Mouse (Mus musculus): Measurements from ENCODE around the gene Ankrd13c. TPM values are rescaled to one million over a fixed set of nuclear protein-coding genes. Genes with fewer than 3 reads are reported as not detected.

Ankrd13c gene
- polyA plus RNA-seq (2014; fragmentation: Nextera tagmentation; extraction: Ambion mirVana): 32.7 and 36.0 TPM in 2 replicates

- peak within 1 kb of the TSS; percentile 100 for H3K27ac ChIP-seq
- H3K4me1 ChIP-seq (replicated peaks; ENCODE audit: control insufficient read depth, insufficient read depth, low read length): peaks cover 23% of the 10 kb centered on the region
- H3K4me2 ChIP-seq (replicated peaks): peak within 1 kb of the TSS; percentile 82
- no peaks in the 10 kb centered on the region for H3K9me3 ChIP-seq (ENCODE audit: control insufficient read depth, low read length)
- peak within 1 kb of the TSS; percentile 98 for H3K4me3 ChIP-seq (replicated peaks; ENCODE audit: low read length)
- no peaks in the 10 kb centered on the region for H3K27me3 ChIP-seq (ENCODE audit: control insufficient read depth, insufficient read depth, low read length)
- WGBS: 1% methylated on average over 45 of the region's 45 CpGs
- no peaks in the 10 kb centered on the region for H3K36me3 ChIP-seq (replicated peaks; ENCODE audit: control insufficient read depth, insufficient read depth)
- peak within 1 kb of the TSS; percentile 96 for H3K9ac ChIP-seq
- DNase-seq (ENCODE audit: low spot score) (peak; percentile 93), ATAC-seq (ENCODE audit: low FRiP score) (peak; percentile 99)
Measured at GRCm38 (mm10) chr3:157946843-157947358, at the start of gene Ankrd13c. Ankrd13c (plus strand) TSS chr3:157947239.

- no peak overlapping the region for H3K27ac ChIP-seq
- DNase-seq (ENCODE audit: low spot score) (no peak), ATAC-seq (ENCODE audit: low FRiP score) (no peak)
- WGBS: 90% methylated on average over 3 of the region's 3 CpGs
- no peak overlapping the region for H3K4me3 ChIP-seq (replicated peaks; ENCODE audit: low read length)
- no peaks in the 10 kb centered on the region for H3K4me1 ChIP-seq (replicated peaks; ENCODE audit: control insufficient read depth, insufficient read depth, low read length)
- H3K9ac ChIP-seq: no peak overlapping the region
- no peaks in the 10 kb centered on the region for H3K36me3 ChIP-seq (replicated peaks; ENCODE audit: control insufficient read depth, insufficient read depth)
- no peak overlapping the region for H3K4me2 ChIP-seq (replicated peaks)
- H3K9me3 ChIP-seq (ENCODE audit: control insufficient read depth, low read length): no peaks in the 10 kb centered on the region
- H3K27me3 ChIP-seq (ENCODE audit: control insufficient read depth, insufficient read depth, low read length): no peaks in the 10 kb centered on the region
Measured at GRCm38 (mm10) chr3:157897645-157898044, 49.4 kb upstream of the Ankrd13c start.

- Histone ChIP-seq H3K27me3 (ENCODE audit: control insufficient read depth, insufficient read depth, low read length) (no peaks in the 10 kb centered on the region), H3K4me1 (replicated peaks; ENCODE audit: control insufficient read depth, insufficient read depth, low read length) (no peaks in the 10 kb centered on the region), H3K27ac (no peak overlapping the region), H3K9me3 (ENCODE audit: control insufficient read depth, low read length) (no peaks in the 10 kb centered on the region), H3K36me3 (replicated peaks; ENCODE audit: control insufficient read depth, insufficient read depth) (no peaks in the 10 kb centered on the region), H3K9ac (no peak overlapping the region), H3K4me2 (replicated peaks) (no peak overlapping the region), H3K4me3 (replicated peaks; ENCODE audit: low read length) (no peak overlapping the region)
- ATAC-seq (ENCODE audit: low FRiP score) (no peak), DNase-seq (ENCODE audit: low spot score) (no peak)
- 95% methylated on average over 1 of the region's 1 CpGs for WGBS
Measured at GRCm38 (mm10) chr3:157899986-157900385, 47.1 kb upstream of the Ankrd13c start.

- no peaks in the 10 kb centered on the region for H3K27me3 ChIP-seq (ENCODE audit: control insufficient read depth, insufficient read depth, low read length)
- DNase-seq (ENCODE audit: low spot score): no peak
- 89% methylated on average over 5 of the region's 5 CpGs for WGBS
- H3K4me1 ChIP-seq (replicated peaks; ENCODE audit: control insufficient read depth, insufficient read depth, low read length): no peaks in the 10 kb centered on the region
- no peak overlapping the region for H3K9ac ChIP-seq
- no peak overlapping the region for H3K27ac ChIP-seq
- no peak overlapping the region for H3K4me2 ChIP-seq (replicated peaks)
- H3K4me3 ChIP-seq (replicated peaks; ENCODE audit: low read length): no peak overlapping the region
- no peaks in the 10 kb centered on the region for H3K9me3 ChIP-seq (ENCODE audit: control insufficient read depth, low read length)
- no peaks in the 10 kb centered on the region for H3K36me3 ChIP-seq (replicated peaks; ENCODE audit: control insufficient read depth, insufficient read depth)
- ATAC-seq (ENCODE audit: low FRiP score): no peak
Measured at GRCm38 (mm10) chr3:157901721-157902120, 45.3 kb upstream of the Ankrd13c start.

- no peak for ATAC-seq (ENCODE audit: low FRiP score)
- H3K9me3 ChIP-seq (ENCODE audit: control insufficient read depth, low read length): no peaks in the 10 kb centered on the region
- H3K36me3 ChIP-seq (replicated peaks; ENCODE audit: control insufficient read depth, insufficient read depth): no peaks in the 10 kb centered on the region
- H3K27me3 ChIP-seq (ENCODE audit: control insufficient read depth, insufficient read depth, low read length): no peaks in the 10 kb centered on the region
- no peak for DNase-seq (ENCODE audit: low spot score)
- no peak overlapping the region for H3K9ac ChIP-seq
- WGBS: 85% methylated on average over 3 of the region's 3 CpGs
- H3K4me1 ChIP-seq (replicated peaks; ENCODE audit: control insufficient read depth, insufficient read depth, low read length): no peaks in the 10 kb centered on the region
- H3K4me2 ChIP-seq (replicated peaks): no peak overlapping the region
- H3K4me3 ChIP-seq (replicated peaks; ENCODE audit: low read length): no peak overlapping the region
- no peak overlapping the region for H3K27ac ChIP-seq
Measured at GRCm38 (mm10) chr3:157908166-157908565, 38.9 kb upstream of the Ankrd13c start.

GRCm38 (mm10) chr3:157910262-157910661 lies 36.8 kb upstream of the Ankrd13c start:
- 89% methylated on average over 3 of the region's 3 CpGs for WGBS
- H3K27me3 ChIP-seq (ENCODE audit: control insufficient read depth, insufficient read depth, low read length): no peaks in the 10 kb centered on the region
- H3K9ac ChIP-seq: no peak overlapping the region
- no peak overlapping the region for H3K4me3 ChIP-seq (replicated peaks; ENCODE audit: low read length)
- H3K4me1 ChIP-seq (replicated peaks; ENCODE audit: control insufficient read depth, insufficient read depth, low read length): no peaks in the 10 kb centered on the region
- ATAC-seq (ENCODE audit: low FRiP score): no peak
- H3K36me3 ChIP-seq (replicated peaks; ENCODE audit: control insufficient read depth, insufficient read depth): no peaks in the 10 kb centered on the region
- no peak overlapping the region for H3K27ac ChIP-seq
- H3K9me3 ChIP-seq (ENCODE audit: control insufficient read depth, low read length): no peaks in the 10 kb centered on the region
- no peak for DNase-seq (ENCODE audit: low spot score)
- no peak overlapping the region for H3K4me2 ChIP-seq (replicated peaks)

- H3K4me2 ChIP-seq (replicated peaks): no peak overlapping the region
- DNase-seq (ENCODE audit: low spot score) (no peak), ATAC-seq (ENCODE audit: low FRiP score) (no peak)
- no peak overlapping the region for H3K9ac ChIP-seq
- H3K27ac ChIP-seq: no peak overlapping the region
- H3K27me3 ChIP-seq (ENCODE audit: control insufficient read depth, insufficient read depth, low read length): no peaks in the 10 kb centered on the region
- H3K9me3 ChIP-seq (ENCODE audit: control insufficient read depth, low read length): no peaks in the 10 kb centered on the region
- 88% methylated on average over 2 of the region's 2 CpGs for WGBS
- H3K4me3 ChIP-seq (replicated peaks; ENCODE audit: low read length): no peak overlapping the region
- no peaks in the 10 kb centered on the region for H3K4me1 ChIP-seq (replicated peaks; ENCODE audit: control insufficient read depth, insufficient read depth, low read length)
- H3K36me3 ChIP-seq (replicated peaks; ENCODE audit: control insufficient read depth, insufficient read depth): no peaks in the 10 kb centered on the region
Measured at GRCm38 (mm10) chr3:157912155-157912554, 34.9 kb upstream of the Ankrd13c start.

GRCm38 (mm10) chr3:157916336-157916735 lies 30.7 kb upstream of the Ankrd13c start:
- no peak for ATAC-seq (ENCODE audit: low FRiP score)
- WGBS: 66% methylated on average over 4 of the region's 4 CpGs
- Histone ChIP-seq H3K4me2 (replicated peaks) (no peak overlapping the region), H3K4me1 (replicated peaks; ENCODE audit: control insufficient read depth, insufficient read depth, low read length) (no peaks in the 10 kb centered on the region), H3K27ac (no peak overlapping the region), H3K9me3 (ENCODE audit: control insufficient read depth, low read length) (no peaks in the 10 kb centered on the region), H3K9ac (no peak overlapping the region), H3K36me3 (replicated peaks; ENCODE audit: control insufficient read depth, insufficient read depth) (no peaks in the 10 kb centered on the region), H3K4me3 (replicated peaks; ENCODE audit: low read length) (no peak overlapping the region), H3K27me3 (ENCODE audit: control insufficient read depth, insufficient read depth, low read length) (no peaks in the 10 kb centered on the region)
- no peak for DNase-seq (ENCODE audit: low spot score)

- H3K27ac ChIP-seq: no peak overlapping the region
- H3K27me3 ChIP-seq (ENCODE audit: control insufficient read depth, insufficient read depth, low read length): no peaks in the 10 kb centered on the region
- H3K4me3 ChIP-seq (replicated peaks; ENCODE audit: low read length): no peak overlapping the region
- no peak overlapping the region for H3K9ac ChIP-seq
- DNase-seq (ENCODE audit: low spot score) (no peak), ATAC-seq (ENCODE audit: low FRiP score) (no peak)
- H3K4me1 ChIP-seq (replicated peaks; ENCODE audit: control insufficient read depth, insufficient read depth, low read length): 0 out of 2 replicates have a peak, but pooled peaks cover 2% of the 10 kb centered on the region
- WGBS: 92% methylated on average over 2 of the region's 2 CpGs
- H3K36me3 ChIP-seq (replicated peaks; ENCODE audit: control insufficient read depth, insufficient read depth): no peaks in the 10 kb centered on the region
- no peak overlapping the region for H3K4me2 ChIP-seq (replicated peaks)
- H3K9me3 ChIP-seq (ENCODE audit: control insufficient read depth, low read length): no peaks in the 10 kb centered on the region
Measured at GRCm38 (mm10) chr3:157921376-157921775, 25.7 kb upstream of the Ankrd13c start.
